Mouse (Mus musculus) layer of hippocampus, postnatal 14 days (tissue): Measurements from ENCODE around the gene Hlcs. TPM values are rescaled to one million over a fixed set of nuclear protein-coding genes. Genes with fewer than 3 reads are reported as not detected.

Experiments
- DNase-seq, 2 experiments: peaks; one replicate each; pipeline ENCODE4 v3.0.0; 2021 to 2022; ENCODE audit warnings: low spot score in 2 of 2, mixed read lengths in 1 of 2
- total RNA-seq, 2 experiments: library from RNA; stranded (reverse); gene quantifications; 2 replicates each; pipeline ENCODE4 v1.2.3; 2021

Gene Hlcs
- total RNA-seq, 2 experiments from 2014 or later, result 12.8 to 13.7 TPM

DNA sequence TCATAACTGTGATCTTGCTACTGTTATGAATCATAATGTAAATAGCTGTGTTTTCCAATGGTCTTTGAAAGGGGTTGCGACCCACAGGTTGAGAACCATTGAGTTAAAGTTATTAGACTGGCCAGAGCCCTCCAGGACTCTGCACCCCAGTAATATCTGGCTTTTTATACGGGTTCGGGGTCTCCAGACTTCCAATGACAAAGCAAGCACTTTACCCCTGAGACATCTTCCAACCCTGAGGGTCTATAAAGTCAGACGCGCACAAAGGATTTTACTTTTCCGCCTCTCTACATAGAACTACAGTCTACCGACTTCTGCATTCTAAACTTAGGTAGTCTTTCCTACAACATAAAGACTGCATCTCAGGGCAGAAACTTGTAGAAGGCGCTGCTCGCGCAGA lies 63.7 kb downstream of the Hlcs start:
- no peak for DNase-seq

DNA sequence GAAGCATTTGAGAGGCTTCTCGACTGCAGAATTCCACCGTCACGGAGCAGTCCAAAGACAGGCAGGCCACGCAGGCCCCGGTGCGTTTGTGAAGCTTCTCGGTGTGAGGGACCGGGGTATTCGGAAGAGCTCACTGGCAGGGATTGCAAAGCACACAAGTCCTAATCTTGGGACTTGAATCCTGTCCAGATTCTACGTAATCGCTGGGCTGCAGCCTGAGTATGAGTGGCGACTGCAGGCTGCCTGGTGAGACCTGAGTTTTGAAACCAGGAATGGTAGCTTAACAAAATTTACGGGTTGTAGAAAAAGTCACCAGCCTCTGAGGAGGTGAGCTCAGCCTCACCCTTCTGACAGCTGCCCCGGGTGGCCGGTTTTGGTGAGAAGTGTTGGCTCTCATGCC lies 64.7 kb downstream of the Hlcs start:
- DNase-seq, result no peak

DNA sequence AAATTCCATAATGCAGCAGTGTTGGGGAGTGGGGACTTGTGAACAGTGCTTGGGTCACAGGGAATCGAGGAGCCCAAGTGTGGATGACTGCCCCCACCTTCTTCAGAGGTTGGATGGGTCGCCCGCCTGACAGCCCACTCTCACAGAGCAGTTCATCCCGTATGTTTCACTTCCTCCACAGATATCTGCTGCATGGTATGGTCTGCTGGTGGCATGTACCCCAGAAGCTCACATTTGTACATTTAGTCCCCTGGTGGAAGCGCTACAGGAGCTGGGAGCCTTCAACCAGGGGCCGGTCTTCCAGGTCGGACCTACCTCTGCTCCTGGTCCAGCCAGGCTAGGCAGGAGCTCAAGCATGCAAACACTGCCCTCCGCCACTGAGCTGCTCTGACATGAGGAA lies 66.4 kb downstream of the Hlcs start:
- no peak for DNase-seq

DNA sequence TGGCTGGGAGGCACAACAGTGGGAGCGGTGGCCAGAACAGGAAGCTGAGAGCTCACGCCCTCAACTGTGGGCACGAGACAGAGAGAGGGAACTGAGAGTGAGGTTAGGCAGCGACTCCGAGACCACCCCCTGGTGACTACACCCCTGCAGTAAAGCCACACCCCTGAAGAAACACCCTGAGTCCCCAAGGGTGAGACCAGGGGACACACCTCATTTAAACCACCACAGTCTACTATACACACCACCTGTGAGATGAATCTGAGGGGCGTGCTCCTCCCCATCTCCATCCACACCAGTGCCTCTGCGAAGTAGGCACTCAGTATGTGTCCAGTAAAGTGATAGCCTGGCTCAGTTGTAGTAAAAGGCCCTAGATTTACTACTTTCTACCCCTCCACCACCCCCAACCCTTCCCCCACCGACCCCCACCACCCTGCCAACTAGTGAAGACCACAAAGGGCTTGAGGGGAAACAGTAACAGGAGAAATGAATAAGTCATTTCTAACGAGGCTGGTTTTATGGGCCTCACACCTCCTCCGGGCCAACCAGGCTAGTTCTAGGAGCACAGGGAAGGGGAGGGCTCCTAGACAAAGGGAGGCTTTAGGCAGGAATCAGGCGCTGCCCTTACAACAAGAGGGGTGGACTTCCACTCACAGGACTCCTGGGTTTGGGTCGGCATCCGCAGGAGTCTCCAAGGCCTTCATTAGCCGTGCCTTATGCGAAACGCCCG lies 67.2 kb downstream of the Hlcs start:
- DNase-seq, result no peak

DNA sequence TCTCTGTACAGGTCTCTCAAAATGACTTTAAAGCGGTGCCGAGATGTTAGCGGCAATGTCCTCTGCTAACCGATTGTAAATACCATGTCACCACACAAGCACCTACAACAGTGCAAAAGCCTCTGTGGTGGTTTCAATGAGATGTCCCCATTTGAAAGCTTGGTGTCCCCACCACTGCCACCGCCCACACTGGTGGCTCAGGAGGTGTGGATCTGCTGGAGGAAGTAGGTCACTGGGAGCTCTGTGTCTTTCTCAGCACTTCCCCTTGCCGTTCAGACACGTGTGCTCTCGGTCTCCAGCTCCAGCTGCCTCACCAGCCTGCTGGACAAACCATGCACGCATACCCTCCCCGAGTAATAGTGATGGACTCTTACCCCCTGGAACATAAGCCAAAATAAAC lies 72.2 kb downstream of the Hlcs start:
- no peak for DNase-seq

DNA sequence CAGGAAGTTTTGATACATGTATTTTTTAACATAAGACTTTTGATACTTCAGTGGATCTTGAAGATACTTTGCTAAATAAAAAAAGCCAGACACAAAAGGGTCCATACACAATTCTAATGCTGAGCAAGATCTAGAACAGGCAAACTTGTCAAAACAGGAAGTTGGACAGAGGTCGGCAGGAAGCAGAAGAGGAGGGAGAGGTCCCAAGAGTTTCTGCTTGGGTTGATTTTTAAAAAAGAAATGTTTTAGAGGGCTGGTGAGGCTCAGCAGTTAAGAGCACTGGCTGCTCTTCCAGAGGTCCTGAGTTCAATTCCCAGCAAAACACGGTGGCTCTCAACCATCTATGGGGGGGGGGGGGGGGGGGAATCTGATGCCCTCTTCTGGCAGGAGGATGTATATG lies 73.2 kb downstream of the Hlcs start:
- no peak for DNase-seq

DNA sequence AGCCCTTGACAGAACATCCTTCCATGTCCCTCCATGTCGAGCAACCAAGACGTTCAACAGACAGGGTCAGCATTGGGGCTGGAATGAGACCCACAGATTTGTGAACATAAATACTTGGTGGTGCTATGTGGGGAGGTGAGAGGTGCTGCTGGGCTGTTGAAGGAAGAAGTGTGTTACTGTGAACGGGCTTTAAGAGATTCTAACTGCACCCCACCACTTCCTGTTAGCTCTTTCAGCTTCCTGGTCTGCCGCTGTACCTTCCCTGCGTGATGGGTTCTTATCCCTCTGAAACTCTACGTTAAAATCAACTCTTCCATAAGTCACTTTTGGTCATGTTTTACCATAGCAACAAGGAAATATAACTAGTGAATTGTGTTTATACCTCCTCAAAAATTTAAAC lies 73.8 kb downstream of the Hlcs start:
- no peak for DNase-seq

DNA sequence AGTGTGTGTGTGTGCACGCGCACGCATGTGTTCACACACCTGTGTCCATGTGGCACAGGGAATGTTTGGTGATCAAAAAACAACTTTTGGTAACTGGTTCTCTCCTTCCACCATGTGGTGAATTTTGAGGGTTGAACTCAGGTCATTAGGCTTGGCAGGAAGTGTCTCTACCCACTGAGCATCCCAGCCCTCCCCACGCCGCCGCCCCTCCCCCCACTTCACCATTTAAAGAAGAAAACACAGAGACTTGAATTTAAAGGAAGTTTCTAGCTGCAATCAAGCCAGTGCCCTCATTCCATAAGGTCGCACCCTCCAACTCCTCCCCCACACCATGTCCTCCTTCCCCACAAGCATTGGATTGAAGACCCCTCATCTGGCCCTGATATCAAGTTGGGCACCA lies 74.2 kb downstream of the Hlcs start:
- no peak for DNase-seq

DNA sequence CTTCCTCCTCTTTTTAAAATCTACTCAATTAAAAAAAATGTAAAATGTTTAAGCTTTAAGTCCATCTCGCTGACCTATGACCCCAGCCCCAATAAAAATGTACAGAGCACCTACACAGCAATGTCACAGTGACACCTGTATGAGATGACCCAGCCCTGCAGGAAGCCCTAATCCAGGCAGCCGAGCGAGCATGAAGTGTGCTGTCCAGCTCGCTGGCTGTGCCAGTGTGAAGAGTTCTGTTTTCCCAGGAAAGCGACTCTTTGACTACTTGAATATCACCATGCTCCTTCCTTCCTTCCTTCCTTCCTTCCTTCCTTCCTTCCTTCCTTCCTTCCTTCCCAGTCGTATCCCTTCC lies 76.3 kb downstream of the Hlcs start:
- DNase-seq, result no peak

DNA sequence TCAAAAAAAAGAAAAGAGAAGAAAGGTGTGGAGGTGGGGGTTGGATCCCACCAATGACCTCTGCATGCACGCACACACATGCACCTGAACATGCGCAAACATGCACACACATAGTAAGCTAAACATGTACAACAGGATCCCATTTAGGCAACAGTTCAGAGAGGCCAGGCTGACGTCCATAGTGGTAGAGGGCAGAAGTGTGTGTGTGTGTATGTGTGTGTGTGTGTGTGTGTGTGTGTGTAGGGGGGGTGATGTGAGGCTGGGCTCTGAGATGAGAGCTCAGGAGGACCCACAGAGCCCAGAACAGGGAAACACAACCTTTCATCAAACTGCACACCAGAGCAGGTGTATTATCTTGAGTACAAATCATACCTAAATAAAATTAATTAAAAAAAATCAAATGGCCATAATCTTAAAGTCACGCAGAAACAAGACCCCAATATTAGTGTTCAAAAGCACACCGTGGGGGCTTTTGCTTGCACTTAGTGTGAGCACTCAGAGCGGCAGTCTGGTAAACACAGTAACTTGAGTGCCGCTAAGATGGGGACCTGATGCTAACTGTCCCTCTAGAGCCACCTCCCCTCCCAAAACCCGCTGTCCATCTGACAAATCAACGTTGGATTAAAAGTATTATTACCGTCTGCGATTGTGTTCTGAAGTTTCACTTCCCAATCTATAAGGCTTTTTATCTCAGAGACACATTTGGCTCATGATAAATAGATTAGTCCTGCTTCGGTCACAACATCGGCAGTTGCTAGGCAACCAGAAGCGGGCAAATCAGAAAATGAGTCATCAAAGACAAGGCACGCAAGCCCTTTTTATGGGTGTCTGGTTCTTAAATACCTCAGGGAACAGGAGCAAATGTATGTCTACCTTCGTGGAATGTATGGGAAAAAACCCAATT lies 76.9 kb downstream of the Hlcs start:
- DNase-seq, result no peak

DNA sequence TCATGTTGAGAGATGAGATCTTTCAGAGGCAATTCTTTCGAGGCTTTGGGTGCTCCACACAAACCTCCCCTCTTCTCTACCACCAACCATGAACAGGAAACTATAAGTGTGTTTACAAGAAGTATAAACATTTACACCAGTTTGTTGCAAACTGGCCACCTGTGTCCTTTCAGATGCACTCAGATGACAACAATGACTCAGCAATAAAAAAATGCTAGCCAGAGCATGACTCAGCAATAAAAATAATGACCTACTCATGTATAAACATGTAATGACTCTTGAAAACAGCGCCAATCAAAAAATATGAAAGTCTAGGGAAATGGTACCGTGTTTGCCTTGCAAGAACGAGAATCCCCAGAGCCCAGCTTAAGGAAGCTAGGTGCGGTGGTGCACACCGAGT lies 77.7 kb downstream of the Hlcs start:
- no peak for DNase-seq

DNA sequence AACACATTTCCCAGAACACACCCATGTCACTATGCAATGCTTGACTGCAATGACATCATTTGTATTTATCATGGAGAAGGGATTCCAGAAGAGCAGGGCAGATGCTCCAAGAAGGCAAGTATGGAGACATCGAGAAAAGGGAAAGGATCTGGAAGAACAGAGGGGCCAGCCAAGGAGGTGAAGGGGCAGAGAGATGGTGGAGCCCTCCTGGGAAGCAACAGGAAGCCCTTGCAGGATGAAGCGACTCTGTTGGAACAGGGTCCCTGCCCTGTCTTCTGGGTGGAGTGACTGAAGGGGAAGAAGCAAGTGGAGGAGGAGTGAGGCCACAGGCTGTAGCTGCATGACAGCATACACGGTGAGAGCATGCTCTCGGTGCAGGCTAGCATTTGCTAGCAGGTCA lies 79.2 kb downstream of the Hlcs start:
- DNase-seq, result no peak

DNA sequence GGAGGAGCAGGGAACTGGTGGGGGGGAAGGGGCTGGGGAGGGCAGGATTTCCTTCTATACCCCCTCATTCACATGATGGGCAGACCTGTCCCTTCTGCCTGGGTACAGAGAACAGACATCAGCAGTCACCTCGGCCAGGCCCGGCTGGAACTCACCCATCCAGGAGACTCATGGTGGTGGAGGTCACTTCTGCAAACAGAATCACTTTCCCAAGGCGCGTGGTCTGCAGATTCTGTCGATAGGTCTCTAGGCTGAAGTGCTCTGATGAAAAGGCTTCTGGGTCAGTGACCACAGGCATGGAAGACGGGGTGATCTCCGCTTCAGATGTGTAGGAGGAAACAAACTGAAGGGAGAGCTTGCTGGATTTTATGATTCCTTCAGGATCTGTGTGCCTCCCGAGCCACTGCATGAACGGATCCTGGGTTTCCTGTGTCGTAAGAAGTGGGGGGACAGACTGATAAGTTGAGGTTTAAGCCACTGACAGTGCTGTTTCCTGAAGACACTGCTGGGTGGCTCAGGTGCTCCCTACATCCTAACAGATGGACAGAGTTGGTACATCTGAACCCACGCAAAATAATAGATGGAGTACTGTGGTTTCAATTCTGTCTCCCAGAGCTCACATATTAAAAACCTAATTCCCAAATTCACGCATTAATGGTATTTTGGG lies 82.3 kb downstream of the Hlcs start:
- no peak for DNase-seq

DNA sequence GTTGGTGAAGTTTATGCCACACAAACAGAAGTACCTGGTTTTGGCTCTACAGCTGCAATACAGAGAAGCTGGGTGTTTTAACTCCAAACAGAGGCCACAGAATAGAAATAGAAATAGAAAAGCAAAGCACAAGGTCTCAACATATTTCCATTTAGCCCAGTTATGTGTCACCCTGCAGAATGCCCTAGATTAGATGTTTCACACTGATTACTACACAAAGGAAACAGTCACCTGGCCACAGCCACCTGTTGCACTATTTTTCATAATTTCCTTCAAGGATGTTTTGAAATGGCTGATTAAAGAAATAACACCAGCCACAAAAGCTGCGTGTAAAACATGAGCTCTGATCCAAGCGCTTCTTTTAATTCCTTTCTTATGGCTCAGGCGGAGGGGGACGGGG lies 82.9 kb downstream of the Hlcs start:
- no peak for DNase-seq

DNA sequence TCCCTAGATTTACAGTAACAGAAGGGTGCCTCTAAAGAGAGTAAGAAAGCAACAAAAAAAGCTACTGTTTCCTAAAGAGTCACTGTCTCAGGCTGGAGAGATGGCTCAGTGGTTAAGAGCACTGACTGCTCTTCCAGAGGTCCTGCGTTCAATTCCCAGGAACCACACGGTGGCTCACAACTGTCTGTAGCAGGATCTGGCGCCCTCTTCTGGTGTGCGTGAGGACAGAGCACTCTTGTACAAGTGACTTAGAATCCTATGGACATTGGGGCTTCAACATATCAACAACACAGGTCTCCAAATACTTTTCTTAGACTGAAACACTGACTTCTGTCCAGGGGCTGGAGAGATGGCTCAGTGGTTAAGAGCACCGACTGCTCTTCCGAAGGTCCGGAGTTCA lies 83.5 kb downstream of the Hlcs start:
- DNase-seq, result no peak

DNA sequence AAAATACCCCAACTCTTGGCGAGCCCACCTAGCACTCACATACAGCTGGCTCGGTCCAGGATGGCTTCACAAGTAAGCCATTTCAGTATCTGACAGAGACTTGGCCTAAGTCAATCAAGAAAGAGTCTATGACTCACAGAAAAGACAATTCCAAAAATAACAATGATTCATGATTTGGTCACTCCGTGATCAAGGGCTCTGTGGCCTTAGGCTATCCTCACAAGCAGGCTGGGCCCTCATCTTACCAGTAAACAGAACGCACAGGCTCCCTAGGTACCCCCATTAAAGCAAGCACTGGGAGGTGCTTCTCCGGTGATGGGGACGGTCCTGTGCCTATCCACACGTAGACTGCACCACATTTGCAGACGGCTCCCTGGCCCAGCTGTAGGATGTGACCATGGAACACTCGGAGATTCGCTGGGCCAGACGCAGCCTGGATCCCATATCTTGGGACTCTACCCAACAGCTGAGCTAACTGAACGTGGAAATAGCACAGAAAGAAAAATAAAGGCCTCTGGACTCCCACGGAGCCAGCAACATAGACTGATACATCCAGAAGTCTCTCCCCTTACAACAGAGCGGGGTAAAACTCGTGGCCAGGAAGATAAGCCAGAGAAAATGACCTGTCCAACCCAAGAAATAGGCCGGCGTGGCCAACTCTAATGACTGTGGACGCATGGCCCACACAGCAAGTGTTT lies 84.4 kb downstream of the Hlcs start:
- no peak for DNase-seq

DNA sequence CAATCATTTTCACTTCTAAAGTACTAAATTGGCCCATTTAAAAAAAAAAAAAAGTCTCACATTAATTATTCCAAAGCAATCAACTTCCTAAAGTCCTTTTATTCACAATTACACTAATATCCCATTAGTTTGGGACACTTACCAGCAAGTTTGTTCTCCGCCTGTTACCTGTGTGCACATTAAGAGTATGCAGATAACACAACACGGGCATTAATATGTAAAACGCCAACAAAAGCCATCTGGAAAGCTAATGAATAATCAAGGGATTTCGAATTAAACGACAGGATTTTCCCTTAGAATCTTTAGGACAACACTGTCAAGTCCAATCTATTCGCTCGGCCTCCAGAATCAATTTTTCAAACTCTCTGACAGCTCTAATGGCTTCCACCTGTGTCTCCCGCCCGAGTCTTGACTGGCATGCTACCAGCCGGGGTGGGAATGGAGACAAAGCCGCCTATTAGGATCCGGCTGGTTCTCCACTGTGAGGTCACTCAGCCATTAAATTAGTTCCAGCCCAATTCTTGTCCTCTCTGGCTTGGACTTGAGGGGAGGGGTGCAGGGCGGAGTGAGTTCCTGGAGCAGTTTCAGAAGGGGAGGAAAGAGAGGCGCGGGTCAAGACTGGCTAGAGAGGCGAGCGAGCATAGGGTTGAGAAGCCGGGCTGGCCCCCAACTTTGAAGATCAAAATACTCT lies 85.9 kb downstream of the Hlcs start:
- peak; percentile 45 to 71 for DNase-seq

DNA sequence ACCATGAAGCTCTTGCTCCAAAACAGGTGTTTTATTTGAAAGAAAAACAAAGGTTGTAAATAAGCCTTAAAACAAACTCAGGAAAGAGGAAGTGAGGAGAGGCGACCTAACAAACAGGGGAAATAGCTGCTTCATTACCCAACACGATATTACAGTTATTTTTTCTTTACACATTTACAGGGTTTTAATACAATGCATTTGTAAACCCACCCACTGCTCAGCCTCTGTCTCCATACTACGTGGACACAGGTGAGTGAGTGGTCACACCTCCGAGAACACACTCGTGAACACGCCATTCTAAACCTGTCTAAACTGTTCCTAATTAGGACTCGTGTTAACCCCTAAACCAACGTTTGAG lies 90.0 kb downstream of the Hlcs start:
- DNase-seq, result no peak

DNA sequence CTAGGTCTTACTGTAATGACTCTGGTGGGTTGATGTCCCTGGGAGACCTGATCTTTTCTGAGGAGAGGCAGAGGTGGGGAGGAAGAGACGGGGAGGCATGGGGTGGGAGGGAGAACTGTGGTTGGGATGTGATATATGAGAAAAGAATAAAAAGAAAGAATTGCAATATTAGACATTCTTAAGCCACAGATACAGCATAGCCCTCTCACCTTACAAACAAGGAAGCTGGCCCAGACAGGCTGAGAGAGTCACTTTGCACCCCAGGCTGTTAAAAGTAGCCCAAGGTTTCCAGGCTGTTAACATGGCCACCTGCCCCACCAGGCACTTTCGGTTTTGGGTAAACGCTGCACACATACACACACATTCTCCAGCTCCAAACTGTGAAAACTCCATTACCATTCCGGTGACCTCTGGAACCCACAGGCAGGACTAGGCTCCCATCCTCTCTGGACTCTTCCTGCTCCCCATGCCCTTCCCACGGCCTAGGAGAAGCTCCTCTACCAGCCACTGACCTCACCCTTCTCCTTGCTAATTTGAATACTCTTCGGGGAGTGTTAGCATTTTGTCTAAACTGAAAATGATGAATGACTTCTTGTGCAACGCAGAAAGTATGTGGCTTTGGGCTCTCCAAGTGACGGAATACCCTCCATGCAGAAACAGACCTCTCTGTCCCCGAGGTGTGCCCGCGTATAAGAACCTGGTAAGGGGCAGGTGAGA lies 90.6 kb downstream of the Hlcs start:
- no peak for DNase-seq

DNA sequence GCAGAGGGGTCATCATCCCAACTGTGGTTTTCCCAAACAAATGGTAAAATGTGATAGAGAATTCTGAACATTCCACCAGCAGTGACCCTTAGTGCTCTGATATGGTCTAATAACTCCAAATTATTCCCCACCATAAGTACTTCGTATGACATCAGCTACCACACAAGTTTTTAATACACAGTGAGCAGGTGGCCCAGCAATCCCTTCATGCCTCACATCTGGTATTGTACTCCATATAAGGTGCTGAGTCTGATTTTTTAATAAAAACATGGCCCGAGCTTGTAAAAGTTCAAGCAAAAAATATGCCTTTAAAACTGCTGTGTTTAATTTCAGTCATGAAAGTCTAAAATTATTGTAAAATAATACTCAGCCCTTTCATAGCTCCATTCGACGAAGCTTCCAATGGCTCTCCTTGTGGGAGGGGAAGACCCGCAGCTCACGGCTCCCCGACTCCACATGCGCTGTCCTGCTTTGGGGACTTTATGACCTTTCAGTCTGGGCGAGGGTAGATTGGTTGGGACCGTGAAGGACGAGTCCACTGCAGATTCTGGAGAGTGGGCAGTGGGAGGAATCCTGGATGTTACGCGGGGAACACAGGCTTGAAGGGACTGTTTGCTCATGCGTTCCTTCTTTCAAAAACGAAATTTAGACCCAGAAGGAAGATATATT lies 102.5 kb downstream of the Hlcs start:
- DNase-seq, result no peak
